Mouse (Mus musculus) CH12F3 (cell line): ENCODE measurements around the gene Btbd35f22.
"Not testable (repeated sequence)": the region's sequence is repeated elsewhere in the genome, so short reads cannot be mapped to it uniquely, and the experiment has no call there.

ENCODE experiments used
- in situ Hi-C: fragments of 300-500 bp; cut with MboI; formaldehyde crosslinking; loops from 2 replicates; pipeline ENCODE4 v1.14.3; 2020; ENCODE audit warnings: low sequenced_read_pairs

Btbd35f22 gene

DNA sequence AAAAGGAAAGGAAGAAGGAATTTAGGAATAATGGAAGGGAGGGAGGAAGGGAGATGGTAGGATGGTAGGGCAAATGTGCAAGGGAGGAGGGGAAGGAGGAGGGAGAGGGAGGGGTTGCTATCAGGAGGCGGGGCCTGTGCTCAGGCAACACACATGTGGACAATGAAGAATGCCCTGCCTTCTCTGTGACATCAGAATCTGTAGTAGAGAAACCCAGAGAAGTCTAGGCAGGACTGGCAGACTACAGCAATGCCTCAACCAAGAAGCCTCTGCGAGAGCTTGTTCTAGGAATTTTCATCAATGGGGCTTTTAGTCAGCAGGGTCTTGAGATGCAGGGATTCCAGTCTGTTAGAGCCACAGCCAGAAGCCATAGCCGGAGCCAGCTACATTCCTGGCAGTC, at the start of gene Btbd35f22:
TSS of gene Btbd35f22 (plus strand) at position 301 of the 400 bp plus-strand sequence.
- in situ Hi-C loops = not testable (repeated sequence)
